Mouse (Mus musculus): Measurements from ENCODE around the gene Tbck. TPM values are rescaled to one million over a fixed set of nuclear protein-coding genes. Genes with fewer than 3 reads are reported as not detected.

Tbck gene
- polyA plus RNA-seq (2012; rRNA removed), result 7.6 and 8.4 TPM in 2 replicates

- TF ChIP-seq POLR2A (IDR thresholded peaks at IDR 0.05; ENCODE audit: low read depth, low read length) (peak; percentile 13), CTCF (conservative IDR thresholded peaks at IDR 0.05; ENCODE audit: insufficient read depth, insufficient read length, low read depth, low read length) (no peak)
- peak; percentile 96 for DNase-seq
- H3K27ac ChIP-seq (ENCODE audit: insufficient read depth, low read depth, low read length), result peak within 1 kb of the TSS; percentile 96
- H3K36me3 ChIP-seq (ENCODE audit: control insufficient read depth, insufficient read depth, low read length), result no peaks in the 10 kb centered on the region; the same call in 1 of the 2 replicates
- no peaks in the 10 kb centered on the region for H3K27me3 ChIP-seq (replicated peaks; ENCODE audit: control insufficient read depth, insufficient read depth, low read length)
- H3K4me1 ChIP-seq (ENCODE audit: control insufficient read depth, insufficient read depth, low read length), result peaks cover 6% of the 10 kb centered on the region; the same call in 1 of the 2 replicates
- peak within 1 kb of the TSS; percentile 77 for H3K4me3 ChIP-seq (ENCODE audit: insufficient read depth, low read depth, low read length)
- WGBS, result under 1% methylated on average over 42 of the region's 42 CpGs
Observed at GRCm38 (mm10) chr3:132683447-132684230, at the start of gene Tbck. Tbck (plus strand) TSS chr3:132684144.

GRCm38 (mm10) chr3:132637080-132637479 is 46.9 kb upstream of the Tbck start:
- no peak overlapping the region for H3K4me3 ChIP-seq (ENCODE audit: insufficient read depth, low read depth, low read length)
- no peak for DNase-seq
- H3K27me3 ChIP-seq (replicated peaks; ENCODE audit: control insufficient read depth, insufficient read depth, low read length), result no peaks in the 10 kb centered on the region
- no peak for TF ChIP-seq POLR2A (IDR thresholded peaks at IDR 0.05; ENCODE audit: low read depth, low read length)
- no peak for TF ChIP-seq CTCF (conservative IDR thresholded peaks at IDR 0.05; ENCODE audit: insufficient read depth, insufficient read length, low read depth, low read length)
- no peaks in the 10 kb centered on the region for H3K4me1 ChIP-seq (ENCODE audit: control insufficient read depth, insufficient read depth, low read length)
- H3K36me3 ChIP-seq (ENCODE audit: control insufficient read depth, insufficient read depth, low read length), result no peaks in the 10 kb centered on the region
- 93% methylated on average over 3 of the region's 3 CpGs for WGBS
- no peak overlapping the region for H3K27ac ChIP-seq (ENCODE audit: insufficient read depth, low read depth, low read length)

GRCm38 (mm10) chr3:132644071-132644470 is 39.9 kb upstream of the Tbck start:
- DNase-seq, result no peak
- 63% methylated on average over 4 of the region's 4 CpGs for WGBS
- TF ChIP-seq POLR2A (IDR thresholded peaks at IDR 0.05; ENCODE audit: low read depth, low read length) (no peak), CTCF (conservative IDR thresholded peaks at IDR 0.05; ENCODE audit: insufficient read depth, insufficient read length, low read depth, low read length) (no peak)

GRCm38 (mm10) chr3:132646814-132647213 is 37.1 kb upstream of the Tbck start:
- H3K27ac ChIP-seq (ENCODE audit: insufficient read depth, low read depth, low read length), result no peak overlapping the region

More at GRCm38 (mm10) chr3:132644071-132644470, 39.9 kb upstream of the Tbck start:
- Histone ChIP-seq H3K27me3 (replicated peaks; ENCODE audit: control insufficient read depth, insufficient read depth, low read length) (no peaks in the 10 kb centered on the region), H3K4me3 (ENCODE audit: insufficient read depth, low read depth, low read length) (no peak overlapping the region), H3K4me1 (ENCODE audit: control insufficient read depth, insufficient read depth, low read length) (no peaks in the 10 kb centered on the region), H3K36me3 (ENCODE audit: control insufficient read depth, insufficient read depth, low read length) (no peaks in the 10 kb centered on the region), H3K27ac (ENCODE audit: insufficient read depth, low read depth, low read length) (no peak overlapping the region)

DNA sequence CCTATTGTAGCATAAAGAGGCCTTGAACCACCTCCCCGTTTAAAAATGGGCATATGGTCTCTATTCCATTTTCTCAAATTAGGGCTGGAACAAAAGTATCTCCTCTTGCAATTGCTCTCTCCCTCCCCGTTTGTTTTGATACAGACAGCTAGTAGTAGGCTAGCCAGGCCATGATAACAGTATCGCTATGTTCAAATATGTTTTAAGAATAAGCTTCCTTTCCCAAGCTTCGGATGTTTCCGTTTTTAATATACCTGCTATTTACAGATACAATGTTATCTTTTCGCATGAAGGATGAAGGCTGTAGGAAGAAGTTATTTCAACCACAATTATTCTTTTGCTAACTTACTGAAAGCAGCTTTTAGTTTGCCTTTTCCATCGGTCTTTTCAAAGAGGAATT is 34.6 kb upstream of the Tbck start:
- no peak for TF ChIP-seq CTCF (conservative IDR thresholded peaks at IDR 0.05; ENCODE audit: insufficient read depth, insufficient read length, low read depth, low read length)
- no peak for TF ChIP-seq POLR2A (IDR thresholded peaks at IDR 0.05; ENCODE audit: low read depth, low read length)
- WGBS, result 84% methylated on average over 7 of the region's 7 CpGs
- H3K27ac ChIP-seq (ENCODE audit: insufficient read depth, low read depth, low read length), result no peak overlapping the region
- no peaks in the 10 kb centered on the region for H3K4me1 ChIP-seq (ENCODE audit: control insufficient read depth, insufficient read depth, low read length)
- H3K4me3 ChIP-seq (ENCODE audit: insufficient read depth, low read depth, low read length), result no peak overlapping the region
- H3K36me3 ChIP-seq (ENCODE audit: control insufficient read depth, insufficient read depth, low read length), result no peaks in the 10 kb centered on the region
- DNase-seq, result no peak
- no peaks in the 10 kb centered on the region for H3K27me3 ChIP-seq (replicated peaks; ENCODE audit: control insufficient read depth, insufficient read depth, low read length)

More at GRCm38 (mm10) chr3:132646814-132647213, 37.1 kb upstream of the Tbck start:
- Histone ChIP-seq H3K4me1 (ENCODE audit: control insufficient read depth, insufficient read depth, low read length) (no peaks in the 10 kb centered on the region), H3K4me3 (ENCODE audit: insufficient read depth, low read depth, low read length) (no peak overlapping the region), H3K27me3 (replicated peaks; ENCODE audit: control insufficient read depth, insufficient read depth, low read length) (no peaks in the 10 kb centered on the region), H3K36me3 (ENCODE audit: control insufficient read depth, insufficient read depth, low read length) (no peaks in the 10 kb centered on the region)
- no peak for TF ChIP-seq CTCF (conservative IDR thresholded peaks at IDR 0.05; ENCODE audit: insufficient read depth, insufficient read length, low read depth, low read length)
- TF ChIP-seq POLR2A (IDR thresholded peaks at IDR 0.05; ENCODE audit: low read depth, low read length), result no peak
- 47% methylated on average over 1 of the region's 1 CpGs for WGBS
- DNase-seq, result no peak

DNA sequence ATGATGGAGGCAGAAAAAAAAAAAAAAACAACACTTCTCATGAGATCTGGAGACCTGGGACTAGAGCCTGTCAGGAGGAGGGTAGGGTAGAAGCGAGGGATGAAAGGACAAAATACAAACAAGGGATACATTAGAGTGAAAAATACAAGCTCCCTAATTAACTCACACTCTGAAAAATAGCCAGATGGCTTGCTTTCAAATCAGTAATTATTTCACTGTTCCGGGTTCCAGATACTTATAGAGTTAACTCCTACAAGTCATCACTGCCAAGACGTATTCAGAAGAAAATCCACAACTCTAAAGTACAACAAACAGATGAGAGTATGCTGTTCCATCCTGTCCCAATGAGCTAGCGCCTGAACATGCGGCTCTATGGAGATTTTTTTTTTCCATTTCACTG is 33.8 kb upstream of the Tbck start:
- TF ChIP-seq CTCF (conservative IDR thresholded peaks at IDR 0.05; ENCODE audit: insufficient read depth, insufficient read length, low read depth, low read length) (no peak), POLR2A (IDR thresholded peaks at IDR 0.05; ENCODE audit: low read depth, low read length) (no peak)
- H3K36me3 ChIP-seq (ENCODE audit: control insufficient read depth, insufficient read depth, low read length), result no peaks in the 10 kb centered on the region
- H3K4me3 ChIP-seq (ENCODE audit: insufficient read depth, low read depth, low read length), result no peak overlapping the region
- no peak for DNase-seq
- whole genome bisulfite sequencing, result 84% methylated on average over 5 of the region's 5 CpGs
- no peaks in the 10 kb centered on the region for H3K27me3 ChIP-seq (replicated peaks; ENCODE audit: control insufficient read depth, insufficient read depth, low read length)
- H3K27ac ChIP-seq (ENCODE audit: insufficient read depth, low read depth, low read length), result no peak overlapping the region
- H3K4me1 ChIP-seq (ENCODE audit: control insufficient read depth, insufficient read depth, low read length), result no peaks in the 10 kb centered on the region

DNA sequence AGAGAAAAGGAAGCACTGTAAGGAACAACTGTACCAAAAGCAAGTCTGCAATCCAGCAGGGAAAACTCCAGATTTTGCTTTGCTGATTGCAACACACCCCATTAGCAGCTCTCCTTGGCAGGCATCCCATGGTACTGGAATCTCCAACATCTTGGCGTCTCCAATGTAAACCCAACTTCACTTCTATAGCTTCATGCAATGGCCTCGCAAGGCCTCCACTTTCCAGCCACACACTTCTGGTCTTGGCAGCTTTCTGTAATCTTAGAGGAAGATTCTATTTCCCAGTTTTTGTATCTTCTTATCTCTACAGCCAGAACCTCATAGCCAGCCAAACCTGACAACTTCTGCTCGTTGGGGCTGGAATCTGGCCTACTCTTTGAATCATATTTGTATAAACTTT is 32.2 kb upstream of the Tbck start:
- Histone ChIP-seq H3K4me3 (ENCODE audit: insufficient read depth, low read depth, low read length) (no peak overlapping the region), H3K36me3 (ENCODE audit: control insufficient read depth, insufficient read depth, low read length) (no peaks in the 10 kb centered on the region), H3K27me3 (replicated peaks; ENCODE audit: control insufficient read depth, insufficient read depth, low read length) (no peaks in the 10 kb centered on the region), H3K27ac (ENCODE audit: insufficient read depth, low read depth, low read length) (no peak overlapping the region), H3K4me1 (ENCODE audit: control insufficient read depth, insufficient read depth, low read length) (no peaks in the 10 kb centered on the region)
- DNase-seq, result peak; percentile 6
- TF ChIP-seq POLR2A (IDR thresholded peaks at IDR 0.05; ENCODE audit: low read depth, low read length) (no peak), CTCF (conservative IDR thresholded peaks at IDR 0.05; ENCODE audit: insufficient read depth, insufficient read length, low read depth, low read length) (no peak)
- 71% methylated on average over 3 of the region's 3 CpGs for WGBS

All from kidney, adult 2 months (tissue).